Mouse (Mus musculus) liver, postnatal 0 days (tissue): ENCODE data around the gene Traf5. TPM values are rescaled to one million over a fixed set of nuclear protein-coding genes. Genes with fewer than 3 reads are reported as not detected.
A peak's percentile ranks its signal among the peaks of the same experiment; 100 is the strongest.

Experiments used
- ATAC-seq: fragments of 200-750 bp; cut with Nextera tagmentation; 2 replicates; pipeline ENCODE4 v1.8.0; 2017; ENCODE audit warnings: mild to moderate bottlenecking, moderate library complexity
- DNase-seq: peaks from one replicate; pipeline ENCODE4 v3.0.0-alpha.2; 2016
- H3K27ac ChIP-seq: fragments of 300-500 bp; sonication (generic); 2 replicates; pipeline ENCODE4 v1.5.1; 2014; ENCODE audit warnings: antibody characterized with exemption, moderate library complexity, mild to moderate bottlenecking, low read depth
- H3K27me3 ChIP-seq: fragments of 300-500 bp; sonication (generic); 2 replicates; pipeline ENCODE4 v1.6.1; 2014; ENCODE audit warnings: low read length, control low read depth, mixed read lengths; ENCODE audit not compliant: insufficient read depth
- H3K36me3 ChIP-seq: fragments of 300-500 bp; sonication (generic); replicated peaks from 2 replicates; pipeline ENCODE4 v1.6.1; 2014; ENCODE audit warnings: mild to moderate bottlenecking, control low read depth, low read length, moderate library complexity, mixed read lengths; ENCODE audit not compliant: insufficient read depth
- H3K4me1 ChIP-seq: fragments of 300-500 bp; sonication (generic); 2 replicates; pipeline ENCODE4 v1.6.1; 2014; ENCODE audit warnings: antibody characterized with exemption, mild to moderate bottlenecking, control low read depth; ENCODE audit not compliant: insufficient read depth
- H3K4me2 ChIP-seq: fragments of 300-500 bp; sonication (generic); 2 replicates; pipeline ENCODE4 v1.6.1; 2014; ENCODE audit warnings: low read depth, mild to moderate bottlenecking, low read length, moderate library complexity, mixed read lengths
- H3K4me3 ChIP-seq: fragments of 300-500 bp; sonication (generic); 2 replicates; pipeline ENCODE4 v1.5.1; 2014; ENCODE audit warnings: low read depth, low read length
- H3K9ac ChIP-seq: fragments of 300-500 bp; sonication (generic); replicated peaks from 2 replicates; pipeline ENCODE4 v1.6.1; 2014; ENCODE audit warnings: mild to moderate bottlenecking, moderate library complexity
- H3K9me3 ChIP-seq: fragments of 300-500 bp; sonication (generic); 2 replicates; pipeline ENCODE4 v1.6.1; 2016; ENCODE audit warnings: mild to moderate bottlenecking, control low read depth, low read length, mixed read lengths
- CTCF ChIP-seq: sonication (generic); IDR thresholded peaks from 2 replicates; pipeline ENCODE4 v1.5.1; 2016; ENCODE audit warnings: antibody characterized with exemption, low read depth
- EP300 ChIP-seq: IDR thresholded peaks from 2 replicates; pipeline ENCODE4 v1.6.1; 2016; ENCODE audit warnings: antibody characterized with exemption, low read depth, mild to moderate bottlenecking
- WGBS: fragments of 180-500 bp; shearing (Covaris S2); extraction: QIAGEN DNeasy Blood & Tissue Kit; methylation state at CpG from one replicate; pipeline ENCODE4 v1.1.7; 2014; ENCODE audit not compliant: insufficient replicate concordance; 5-methylcytosine and 5-hydroxymethylcytosine counted together
- polyA plus RNA-seq: library from polyadenylated mRNA; unstranded; fragments of >200 nt; fragmentation: Nextera tagmentation; extraction: Ambion mirVana; gene quantifications from 2 replicates; pipeline ENCODE4 v1.2.1, GENCODE M21; 2015

Traf5 gene
- 3.4 and 4.2 TPM in 2 replicates for polyA plus RNA-seq

DNA sequence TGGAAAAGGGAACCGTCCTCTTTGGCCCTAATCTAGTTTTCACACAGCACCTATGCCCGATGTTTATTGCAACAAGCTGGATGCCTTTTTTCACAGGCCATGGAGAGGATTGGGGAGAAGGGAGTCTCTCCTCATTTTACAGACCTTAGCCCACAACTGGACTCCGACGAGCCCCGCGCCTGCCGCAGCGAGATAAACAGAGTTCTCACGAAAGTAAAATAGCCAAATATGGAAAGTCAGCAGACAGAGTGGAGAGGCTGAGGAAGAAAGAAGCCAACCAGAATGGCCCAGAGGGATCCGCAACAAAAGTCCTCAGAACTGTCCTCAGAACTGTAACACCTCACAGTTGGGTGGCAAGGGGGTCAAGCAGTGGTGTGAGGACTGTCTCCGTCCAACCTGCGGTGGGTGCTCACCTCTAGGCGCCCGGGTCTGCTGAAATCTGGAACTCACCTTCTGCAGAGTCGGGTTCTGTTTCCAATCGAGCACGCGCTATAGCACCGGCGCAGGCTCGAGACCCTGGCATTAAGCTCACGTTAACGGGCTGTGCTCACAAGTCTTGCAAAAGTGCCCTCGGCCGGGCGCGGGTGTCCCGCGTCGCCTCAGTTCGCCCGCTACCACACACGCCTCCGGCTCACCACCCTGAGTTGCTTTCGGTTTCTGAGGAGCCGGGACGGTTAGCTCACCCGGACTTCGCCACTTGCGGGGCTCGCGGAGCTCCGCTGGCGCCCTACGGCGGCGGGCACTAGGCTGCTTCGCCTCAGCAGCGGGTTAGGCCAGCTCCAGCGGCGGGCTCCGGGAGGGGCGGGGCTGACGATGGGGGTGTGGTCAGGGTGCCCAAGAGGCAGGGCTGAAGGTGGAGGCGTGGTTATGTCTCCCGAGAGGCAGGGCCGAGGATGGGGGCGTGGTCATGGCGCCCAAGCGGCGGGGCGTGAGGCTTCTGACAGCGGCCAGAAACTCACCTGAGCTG lies at the start of gene Traf5:
Traf5 (minus strand) TSS at position 754 of the 967 bp plus-strand sequence.
- WGBS, result 2% methylated on average over 62 of the region's 63 CpGs

GRCm38 (mm10) chr1:192140313-192140712 lies 48.0 kb upstream of the Traf5 start:
- ATAC-seq (no peak), DNase-seq (no peak)
- no peak overlapping the region for H3K9ac ChIP-seq
- no peaks in the 10 kb centered on the region for H3K36me3 ChIP-seq
- H3K27ac ChIP-seq, result no peak overlapping the region
- H3K4me3 ChIP-seq, result no peak overlapping the region
- WGBS, result 88% methylated on average over 2 of the region's 2 CpGs
- H3K9me3 ChIP-seq, result no peaks in the 10 kb centered on the region
- peaks cover 14% of the 10 kb centered on the region for H3K4me1 ChIP-seq
- no peak for TF ChIP-seq EP300
- no peak for TF ChIP-seq CTCF
- no peak overlapping the region for H3K4me2 ChIP-seq
- H3K27me3 ChIP-seq, result no peaks in the 10 kb centered on the region

More for the DNA sequence above, at the start of gene Traf5:
- H3K27ac ChIP-seq, result peak within 1 kb of the TSS; percentile 76
- H3K4me3 ChIP-seq, result peak within 1 kb of the TSS; percentile 57
- no peaks in the 10 kb centered on the region for H3K36me3 ChIP-seq
- ATAC-seq (peak; percentile 98), DNase-seq (peak; percentile 99)
- H3K4me2 ChIP-seq, result peak within 1 kb of the TSS; percentile 95
- H3K27me3 ChIP-seq, result no peaks in the 10 kb centered on the region
- H3K4me1 ChIP-seq, result peaks cover 25% of the 10 kb centered on the region
- H3K9me3 ChIP-seq, result no peaks in the 10 kb centered on the region
- TF ChIP-seq EP300, result no peak
- peak; percentile 26; the same call in 1 of the 2 replicates for TF ChIP-seq CTCF
- H3K9ac ChIP-seq, result peak within 1 kb of the TSS; percentile 62

GRCm38 (mm10) chr1:192137926-192138910 lies 45.9 kb upstream of the Traf5 start, which contains the start of gene Rcor3:
Gene Rcor3, minus strand, starts transcription at chr1:192138062.
- Histone ChIP-seq H3K4me3 (peak within 1 kb of the TSS; percentile 67), H3K9me3 (no peaks in the 10 kb centered on the region), H3K36me3 (peaks cover 5% of the 10 kb centered on the region), H3K27me3 (no peaks in the 10 kb centered on the region), H3K27ac (peak within 1 kb of the TSS; percentile 95), H3K4me2 (peak within 1 kb of the TSS; percentile 90), H3K4me1 (peaks cover 14% of the 10 kb centered on the region), H3K9ac (peak within 1 kb of the TSS; percentile 89)
- DNase-seq, result peak; percentile 89
- under 1% methylated on average over 50 of the region's 88 CpGs for WGBS
- no peak for TF ChIP-seq EP300
- peak; percentile 46 for TF ChIP-seq CTCF
- peak; percentile 85 for ATAC-seq

GRCm38 (mm10) chr1:192137291-192137925 lies 45.0 kb upstream of the Traf5 start:
- H3K4me3 ChIP-seq, result peak overlapping the region; percentile 67
- H3K9ac ChIP-seq, result peak overlapping the region; percentile 89
- peak overlapping the region; percentile 95 for H3K27ac ChIP-seq
- peaks cover 14% of the 10 kb centered on the region for H3K4me1 ChIP-seq
- TF ChIP-seq CTCF (no peak), EP300 (no peak)
- no peaks in the 10 kb centered on the region for H3K9me3 ChIP-seq
- peak overlapping the region; percentile 90 for H3K4me2 ChIP-seq
- peak; percentile 32 for ATAC-seq
- no peaks in the 10 kb centered on the region for H3K27me3 ChIP-seq
- DNase-seq, result peak; percentile 67
- H3K36me3 ChIP-seq, result peaks cover 5% of the 10 kb centered on the region
- WGBS, result 0% methylated on average over 36 of the region's 61 CpGs

- Histone ChIP-seq H3K36me3 (peaks cover 5% of the 10 kb centered on the region), H3K27me3 (no peaks in the 10 kb centered on the region), H3K27ac (peak overlapping the region; percentile 95), H3K4me3 (peak overlapping the region; percentile 67), H3K9ac (peak overlapping the region; percentile 89), H3K9me3 (no peaks in the 10 kb centered on the region), H3K4me1 (peaks cover 14% of the 10 kb centered on the region), H3K4me2 (peak overlapping the region; percentile 90)
- DNase-seq (peak; percentile 80), ATAC-seq (peak; percentile 69)
- TF ChIP-seq EP300 (no peak), CTCF (0 out of 2 replicates have a peak, but pooled peaks have one; percentile 3)
- under 1% methylated on average over 53 of the region's 55 CpGs for WGBS
Measured at GRCm38 (mm10) chr1:192136561-192137290, 44.4 kb upstream of the Traf5 start.
